Mouse (Mus musculus): Measurements from ENCODE around the gene Numbl. TPM values are rescaled to one million over a fixed set of nuclear protein-coding genes. Genes with fewer than 3 reads are reported as not detected.

Gene Numbl
- polyA plus RNA-seq, 1 experiment = 11.7 TPM

GRCm38 (mm10) chr7:27251946-27252345, 6.3 kb upstream of the Numbl start:
- Histone ChIP-seq H3K36me3 (ENCODE audit: control insufficient read depth, insufficient read depth) (no peaks in the 10 kb centered on the region), H3K79me3 (ENCODE audit: low read depth) (no peaks in the 10 kb centered on the region), H3ac (ENCODE audit: control insufficient read depth, insufficient read length, low read depth) (no peak overlapping the region), H3K4me3 (ENCODE audit: insufficient read depth, poor library complexity, severe bottlenecking) (no peak overlapping the region), H3K79me2 (ENCODE audit: control insufficient read depth, insufficient read depth) (no peaks in the 10 kb centered on the region), H3K27me3 (ENCODE audit: control insufficient read depth, insufficient read depth, insufficient read length) (no peaks in the 10 kb centered on the region)
- no peak for TF ChIP-seq CTCF (IDR thresholded peaks at IDR 0.05; ENCODE audit: control insufficient read depth, insufficient read depth, insufficient read length)
- TF ChIP-seq CEBPB (IDR thresholded peaks at IDR 0.05; ENCODE audit: low read depth) = peak; percentile 80

- Histone ChIP-seq H3K79me2 (ENCODE audit: control insufficient read depth, insufficient read depth) (peaks cover 5% of the 10 kb centered on the region), H3ac (ENCODE audit: control insufficient read depth, insufficient read length, low read depth) (no peak overlapping the region), H3K79me3 (ENCODE audit: low read depth) (no peaks in the 10 kb centered on the region), H3K27me3 (ENCODE audit: control insufficient read depth, insufficient read depth, insufficient read length) (no peaks in the 10 kb centered on the region), H3K4me3 (ENCODE audit: insufficient read depth, poor library complexity, severe bottlenecking) (no peak overlapping the region), H3K36me3 (ENCODE audit: control insufficient read depth, insufficient read depth) (no peaks in the 10 kb centered on the region)
- TF ChIP-seq MAX (IDR thresholded peaks at IDR 0.05) (no peak), CEBPB (IDR thresholded peaks at IDR 0.05; ENCODE audit: low read depth) (no peak), MYOG (IDR thresholded peaks at IDR 0.05; ENCODE audit: control insufficient read depth, extremely low read depth, insufficient read length) (no peak), MYOD1 (IDR thresholded peaks at IDR 0.05; ENCODE audit: control insufficient read depth, insufficient read length, low read depth) (no peak), CTCF (IDR thresholded peaks at IDR 0.05; ENCODE audit: control insufficient read depth, insufficient read depth, insufficient read length) (no peak), USF1 (IDR thresholded peaks at IDR 0.05; ENCODE audit: low read depth) (no peak), FOSL1 (IDR thresholded peaks at IDR 0.05; ENCODE audit: insufficient read depth, low read length, poor library complexity, severe bottlenecking) (no peak)
Measured at GRCm38 (mm10) chr7:27255721-27256120, 2.5 kb upstream of the Numbl start.

GRCm38 (mm10) chr7:27257046-27257851, 984 bp upstream of the Numbl start:
- TF ChIP-seq MYOD1 (IDR thresholded peaks at IDR 0.05; ENCODE audit: control insufficient read depth, insufficient read length, low read depth) = peak; percentile 19
- peak; percentile 48 for TF ChIP-seq USF1 (IDR thresholded peaks at IDR 0.05; ENCODE audit: low read depth)
- no peak for TF ChIP-seq FOSL1 (IDR thresholded peaks at IDR 0.05; ENCODE audit: insufficient read depth, low read length, poor library complexity, severe bottlenecking)
- H3K27me3 ChIP-seq (ENCODE audit: control insufficient read depth, insufficient read depth, insufficient read length) = no peaks in the 10 kb centered on the region
- peaks cover 5% of the 10 kb centered on the region for H3K79me2 ChIP-seq (ENCODE audit: control insufficient read depth, insufficient read depth)
- peak overlapping the region; percentile 11 for H3K4me3 ChIP-seq (ENCODE audit: insufficient read depth, poor library complexity, severe bottlenecking)
- no peaks in the 10 kb centered on the region for H3K79me3 ChIP-seq (ENCODE audit: low read depth)
- peak overlapping the region; percentile 13 for H3ac ChIP-seq (ENCODE audit: control insufficient read depth, insufficient read length, low read depth)
- no peaks in the 10 kb centered on the region for H3K36me3 ChIP-seq (ENCODE audit: control insufficient read depth, insufficient read depth)

GRCm38 (mm10) chr7:27257852-27258204, 405 bp upstream of the Numbl start:
- H3K79me2 ChIP-seq (ENCODE audit: control insufficient read depth, insufficient read depth) = peaks cover 5% of the 10 kb centered on the region
- no peaks in the 10 kb centered on the region for H3K79me3 ChIP-seq (ENCODE audit: low read depth)
- no peaks in the 10 kb centered on the region for H3K36me3 ChIP-seq (ENCODE audit: control insufficient read depth, insufficient read depth)
- H3K4me3 ChIP-seq (ENCODE audit: insufficient read depth, poor library complexity, severe bottlenecking) = no peak overlapping the region
- no peaks in the 10 kb centered on the region for H3K27me3 ChIP-seq (ENCODE audit: control insufficient read depth, insufficient read depth, insufficient read length)
- TF ChIP-seq FOSL1 (IDR thresholded peaks at IDR 0.05; ENCODE audit: insufficient read depth, low read length, poor library complexity, severe bottlenecking) (no peak), MAX (IDR thresholded peaks at IDR 0.05) (no peak), CEBPB (IDR thresholded peaks at IDR 0.05; ENCODE audit: low read depth) (no peak), USF1 (IDR thresholded peaks at IDR 0.05; ENCODE audit: low read depth) (no peak), CTCF (IDR thresholded peaks at IDR 0.05; ENCODE audit: control insufficient read depth, insufficient read depth, insufficient read length) (no peak), MYOG (IDR thresholded peaks at IDR 0.05; ENCODE audit: control insufficient read depth, extremely low read depth, insufficient read length) (no peak), MYOD1 (IDR thresholded peaks at IDR 0.05; ENCODE audit: control insufficient read depth, insufficient read length, low read depth) (no peak)
- peak overlapping the region; percentile 13 for H3ac ChIP-seq (ENCODE audit: control insufficient read depth, insufficient read length, low read depth)

- H3ac ChIP-seq (ENCODE audit: control insufficient read depth, insufficient read length, low read depth) = peak overlapping the region; percentile 54
- TF ChIP-seq FOSL1 (IDR thresholded peaks at IDR 0.05; ENCODE audit: insufficient read depth, low read length, poor library complexity, severe bottlenecking) = no peak
- TF ChIP-seq MYOD1 (IDR thresholded peaks at IDR 0.05; ENCODE audit: control insufficient read depth, insufficient read length, low read depth) = no peak
- no peak for TF ChIP-seq MYOG (IDR thresholded peaks at IDR 0.05; ENCODE audit: control insufficient read depth, extremely low read depth, insufficient read length)
- no peak for TF ChIP-seq USF1 (IDR thresholded peaks at IDR 0.05; ENCODE audit: low read depth)
- no peak for TF ChIP-seq MAX (IDR thresholded peaks at IDR 0.05)
- TF ChIP-seq CEBPB (IDR thresholded peaks at IDR 0.05; ENCODE audit: low read depth) = no peak
- TF ChIP-seq CTCF (IDR thresholded peaks at IDR 0.05; ENCODE audit: control insufficient read depth, insufficient read depth, insufficient read length) = no peak
- H3K27me3 ChIP-seq (ENCODE audit: control insufficient read depth, insufficient read depth, insufficient read length) = no peaks in the 10 kb centered on the region
- no peaks in the 10 kb centered on the region for H3K36me3 ChIP-seq (ENCODE audit: control insufficient read depth, insufficient read depth)
- peaks cover 5% of the 10 kb centered on the region for H3K79me2 ChIP-seq (ENCODE audit: control insufficient read depth, insufficient read depth)
- no peaks in the 10 kb centered on the region for H3K79me3 ChIP-seq (ENCODE audit: low read depth)
- peak overlapping the region; percentile 46 for H3K4me3 ChIP-seq (ENCODE audit: insufficient read depth, poor library complexity, severe bottlenecking)
Measured at GRCm38 (mm10) chr7:27259271-27259721, 1.1 kb downstream of the Numbl start.

GRCm38 (mm10) chr7:27259771-27260170, 1.5 kb downstream of the Numbl start:
- Histone ChIP-seq H3K36me3 (ENCODE audit: control insufficient read depth, insufficient read depth) (no peaks in the 10 kb centered on the region), H3K79me2 (ENCODE audit: control insufficient read depth, insufficient read depth) (peaks cover 5% of the 10 kb centered on the region), H3K27me3 (ENCODE audit: control insufficient read depth, insufficient read depth, insufficient read length) (no peaks in the 10 kb centered on the region), H3ac (ENCODE audit: control insufficient read depth, insufficient read length, low read depth) (peak overlapping the region; percentile 54), H3K79me3 (ENCODE audit: low read depth) (no peaks in the 10 kb centered on the region), H3K4me3 (ENCODE audit: insufficient read depth, poor library complexity, severe bottlenecking) (no peak overlapping the region)
- TF ChIP-seq CTCF (IDR thresholded peaks at IDR 0.05; ENCODE audit: control insufficient read depth, insufficient read depth, insufficient read length) (no peak), MYOD1 (IDR thresholded peaks at IDR 0.05; ENCODE audit: control insufficient read depth, insufficient read length, low read depth) (peak; percentile 29)
